Mouse (Mus musculus) bone marrow macrophage, adult 2 months (primary cell): ENCODE measurements around the gene Sh3rf3.

Source experiments
- CTCF ChIP-seq: IDR thresholded peaks from 2 replicates; pipeline ENCODE4 v1.5.1; 2012; ENCODE audit warnings: low read depth, mild to moderate bottlenecking, low read length, moderate library complexity
- POLR2A ChIP-seq: IDR thresholded peaks from 2 replicates; pipeline ENCODE4 v1.6.1; 2012; ENCODE audit warnings: mild to moderate bottlenecking, low read depth, low read length, borderline replicate concordance

DNA sequence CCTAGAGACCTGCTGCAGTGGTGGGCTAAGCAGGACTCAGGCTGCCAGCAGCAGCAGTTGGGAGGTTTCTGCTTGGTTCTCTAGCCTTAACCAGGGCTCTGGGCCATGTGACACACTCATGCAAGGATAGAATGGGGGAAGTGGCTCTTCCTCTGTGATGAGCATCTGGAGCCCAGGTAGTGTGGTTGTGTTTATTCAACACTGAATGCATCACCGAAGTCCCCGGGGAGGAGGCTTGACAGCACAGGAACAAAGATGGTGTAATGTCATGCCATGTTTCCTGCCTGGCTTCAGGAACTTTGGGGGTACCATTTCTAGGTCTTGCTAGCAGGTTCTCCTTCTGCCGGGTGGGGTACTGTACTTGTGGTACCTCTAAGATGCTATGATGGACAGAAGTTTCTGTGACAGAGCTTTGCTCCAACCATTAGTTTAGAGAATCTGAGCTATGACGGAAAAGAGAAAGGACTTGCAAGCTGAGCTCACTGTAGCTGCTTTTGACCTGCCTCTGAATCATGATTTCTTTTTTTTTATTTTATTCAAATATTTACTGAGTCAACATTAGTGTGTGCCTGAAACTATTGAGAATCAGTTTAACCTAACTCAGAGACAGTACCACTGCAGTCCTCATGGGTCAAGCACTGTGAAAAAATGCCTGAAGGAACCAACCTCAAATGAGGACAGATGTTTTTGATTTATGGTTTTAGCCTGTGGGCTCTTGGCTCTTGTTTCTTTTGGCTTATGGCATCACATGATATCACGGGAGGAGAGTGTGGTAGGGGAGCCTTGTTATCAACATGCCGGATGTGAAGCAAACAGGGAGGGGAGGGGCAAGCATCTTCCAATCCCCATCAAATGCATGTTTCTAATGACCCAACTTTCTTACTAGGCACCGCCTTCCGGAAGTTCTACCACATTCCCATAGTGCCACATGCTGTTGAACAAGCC lies 102.4 kb downstream of the Sh3rf3 start:
- TF ChIP-seq CTCF (no peak), POLR2A (no peak)
